Mouse (Mus musculus): ENCODE results near the gene Fads6. TPM values are rescaled to one million over a fixed set of nuclear protein-coding genes. Genes with fewer than 3 reads are reported as not detected.
A peak's percentile ranks its signal among the peaks of the same experiment; 100 is the strongest.

Gene Fads6
- polyA plus RNA-seq, 1 experiment from 2014 or later = 0.72 TPM

GRCm38 (mm10) chr11:115246386-115246785 lies 51.1 kb downstream of the Fads6 start:
- WGBS = 71% methylated on average over 8 of the region's 8 CpGs
- Histone ChIP-seq H3K36me3 (ENCODE audit: control insufficient read depth, insufficient read depth, low read length) (peaks cover 20% of the 10 kb centered on the region), H3K9ac (replicated peaks; ENCODE audit: low read length) (no peak overlapping the region), H3K27ac (replicated peaks; ENCODE audit: low read depth, low read length) (no peak overlapping the region), H3K4me2 (ENCODE audit: low read length) (no peak overlapping the region), H3K4me1 (ENCODE audit: control insufficient read depth, insufficient read depth, low read length) (peaks cover 20% of the 10 kb centered on the region; the same call in 1 of the 2 replicates), H3K27me3 (ENCODE audit: control insufficient read depth, insufficient read depth, low read length) (peaks cover 33% of the 10 kb centered on the region), H3K4me3 (replicated peaks; ENCODE audit: low read depth, low read length) (no peak overlapping the region), H3K9me3 (ENCODE audit: control insufficient read depth, low read length) (no peaks in the 10 kb centered on the region)
- no peak for ATAC-seq (ENCODE audit: low FRiP score, low TSS enrichment)
- no peak for DNase-seq

DNA sequence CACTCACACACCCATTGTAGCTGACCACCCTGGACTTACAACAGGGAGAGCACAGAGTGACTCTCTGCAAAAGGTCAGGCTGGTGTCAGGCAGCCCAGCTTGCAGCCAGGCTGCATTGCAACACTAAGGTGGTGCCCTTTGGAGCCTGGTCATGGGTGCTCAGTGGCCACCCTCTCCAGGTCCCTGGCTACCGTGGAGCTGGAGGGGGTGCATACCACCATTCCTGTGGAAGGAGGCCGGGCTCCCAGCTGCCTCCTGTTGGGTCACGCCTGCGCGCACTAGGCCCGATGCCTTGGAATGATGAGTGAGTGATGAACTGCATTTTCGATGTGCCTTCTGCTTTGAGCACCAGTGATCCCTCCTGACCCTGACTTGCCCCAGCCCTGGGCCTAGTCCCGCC lies 52.6 kb downstream of the Fads6 start:
- ATAC-seq (ENCODE audit: low FRiP score, low TSS enrichment) (no peak), DNase-seq (no peak)
- H3K4me2 ChIP-seq (ENCODE audit: low read length) = no peak overlapping the region
- H3K27me3 ChIP-seq (ENCODE audit: control insufficient read depth, insufficient read depth, low read length) = peaks cover 19% of the 10 kb centered on the region
- no peak overlapping the region for H3K9ac ChIP-seq (replicated peaks; ENCODE audit: low read length)
- no peaks in the 10 kb centered on the region for H3K9me3 ChIP-seq (ENCODE audit: control insufficient read depth, low read length)
- H3K36me3 ChIP-seq (ENCODE audit: control insufficient read depth, insufficient read depth, low read length) = peaks cover 20% of the 10 kb centered on the region
- H3K4me3 ChIP-seq (replicated peaks; ENCODE audit: low read depth, low read length) = no peak overlapping the region
- no peak overlapping the region for H3K27ac ChIP-seq (replicated peaks; ENCODE audit: low read depth, low read length)
- peaks cover 19% of the 10 kb centered on the region; the same call in 1 of the 2 replicates for H3K4me1 ChIP-seq (ENCODE audit: control insufficient read depth, insufficient read depth, low read length)
- WGBS = 87% methylated on average over 8 of the region's 8 CpGs

DNA sequence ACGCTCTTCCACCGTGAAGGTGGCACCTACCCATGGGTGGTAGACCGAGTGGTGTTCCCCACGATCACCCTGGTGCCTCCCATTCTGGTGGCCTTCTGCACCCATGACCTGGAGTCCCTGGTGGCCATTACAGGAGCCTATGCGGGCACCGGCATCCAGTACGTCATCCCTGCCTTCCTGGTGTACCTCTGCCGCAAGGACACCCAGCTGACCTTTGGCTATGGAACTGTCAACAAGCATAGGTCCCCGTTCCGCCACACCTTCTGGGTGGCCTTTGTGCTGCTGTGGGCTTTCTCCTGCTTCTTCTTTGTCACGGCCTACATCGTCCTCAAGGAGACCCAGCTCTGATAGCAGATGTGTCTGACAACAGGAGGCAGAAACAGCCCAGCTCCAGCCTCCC lies 53.7 kb downstream of the Fads6 start:
- WGBS = 89% methylated on average over 12 of the region's 12 CpGs
- no peak for ATAC-seq (ENCODE audit: low FRiP score, low TSS enrichment)

GRCm38 (mm10) chr11:115242746-115243145 lies 54.7 kb downstream of the Fads6 start:
- Histone ChIP-seq H3K9ac (replicated peaks; ENCODE audit: low read length) (no peak overlapping the region), H3K36me3 (ENCODE audit: control insufficient read depth, insufficient read depth, low read length) (peaks cover 20% of the 10 kb centered on the region), H3K4me2 (ENCODE audit: low read length) (no peak overlapping the region), H3K4me1 (ENCODE audit: control insufficient read depth, insufficient read depth, low read length) (peaks cover 16% of the 10 kb centered on the region; the same call in 1 of the 2 replicates), H3K4me3 (replicated peaks; ENCODE audit: low read depth, low read length) (no peak overlapping the region), H3K27me3 (ENCODE audit: control insufficient read depth, insufficient read depth, low read length) (no peaks in the 10 kb centered on the region; the same call in 1 of the 2 replicates), H3K9me3 (ENCODE audit: control insufficient read depth, low read length) (no peaks in the 10 kb centered on the region), H3K27ac (replicated peaks; ENCODE audit: low read depth, low read length) (no peak overlapping the region)
- WGBS = 78% methylated on average over 3 of the region's 3 CpGs
- no peak for DNase-seq
- no peak for ATAC-seq (ENCODE audit: low FRiP score, low TSS enrichment)

More for the DNA sequence above, 53.7 kb downstream of the Fads6 start:
- Histone ChIP-seq H3K27ac (replicated peaks; ENCODE audit: low read depth, low read length) (no peak overlapping the region), H3K27me3 (ENCODE audit: control insufficient read depth, insufficient read depth, low read length) (peaks cover 9% of the 10 kb centered on the region), H3K9me3 (ENCODE audit: control insufficient read depth, low read length) (no peaks in the 10 kb centered on the region), H3K4me2 (ENCODE audit: low read length) (no peak overlapping the region), H3K4me1 (ENCODE audit: control insufficient read depth, insufficient read depth, low read length) (peaks cover 16% of the 10 kb centered on the region; the same call in 1 of the 2 replicates), H3K36me3 (ENCODE audit: control insufficient read depth, insufficient read depth, low read length) (peaks cover 20% of the 10 kb centered on the region), H3K9ac (replicated peaks; ENCODE audit: low read length) (no peak overlapping the region), H3K4me3 (replicated peaks; ENCODE audit: low read depth, low read length) (no peak overlapping the region)
- DNase-seq = no peak

DNA sequence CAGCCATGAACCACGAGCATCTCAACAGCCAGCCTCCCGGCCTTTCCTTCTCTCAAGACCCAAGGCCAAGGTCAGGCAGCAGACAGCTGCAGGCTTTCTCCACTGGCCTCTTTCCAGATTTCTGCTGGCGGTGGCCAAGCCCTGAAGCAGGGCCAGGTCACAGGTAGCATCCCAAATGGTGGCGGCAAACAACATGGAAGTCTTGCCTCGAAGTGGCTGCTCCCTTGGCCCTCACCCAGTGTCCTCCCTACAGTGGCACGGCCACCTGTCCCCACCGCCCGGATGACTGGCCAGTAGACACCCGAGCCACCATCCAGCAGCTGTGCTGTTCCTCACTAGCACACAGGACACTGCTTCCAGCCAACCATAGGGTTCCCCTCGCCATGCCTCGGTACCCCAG lies 56.1 kb downstream of the Fads6 start:
- DNase-seq = no peak
- H3K27me3 ChIP-seq (ENCODE audit: control insufficient read depth, insufficient read depth, low read length) = no peaks in the 10 kb centered on the region
- no peak overlapping the region for H3K27ac ChIP-seq (replicated peaks; ENCODE audit: low read depth, low read length)

GRCm38 (mm10) chr11:115236570-115236969 lies 60.9 kb downstream of the Fads6 start:
- H3K9me3 ChIP-seq (ENCODE audit: control insufficient read depth, low read length) = no peaks in the 10 kb centered on the region
- H3K36me3 ChIP-seq (ENCODE audit: control insufficient read depth, insufficient read depth, low read length) = no peaks in the 10 kb centered on the region
- H3K4me2 ChIP-seq (ENCODE audit: low read length) = no peak overlapping the region
- 62% methylated on average over 5 of the region's 5 CpGs for WGBS
- no peak overlapping the region for H3K27ac ChIP-seq (replicated peaks; ENCODE audit: low read depth, low read length)
- no peak overlapping the region for H3K9ac ChIP-seq (replicated peaks; ENCODE audit: low read length)
- no peaks in the 10 kb centered on the region for H3K27me3 ChIP-seq (ENCODE audit: control insufficient read depth, insufficient read depth, low read length)
- no peak for ATAC-seq (ENCODE audit: low FRiP score, low TSS enrichment)
- H3K4me3 ChIP-seq (replicated peaks; ENCODE audit: low read depth, low read length) = no peak overlapping the region
- no peak for DNase-seq
- peaks cover 37% of the 10 kb centered on the region for H3K4me1 ChIP-seq (ENCODE audit: control insufficient read depth, insufficient read depth, low read length)

More for the DNA sequence above, 56.1 kb downstream of the Fads6 start:
- Histone ChIP-seq H3K4me2 (ENCODE audit: low read length) (no peak overlapping the region), H3K4me3 (replicated peaks; ENCODE audit: low read depth, low read length) (no peak overlapping the region), H3K36me3 (ENCODE audit: control insufficient read depth, insufficient read depth, low read length) (peaks cover 20% of the 10 kb centered on the region), H3K4me1 (ENCODE audit: control insufficient read depth, insufficient read depth, low read length) (0 out of 2 replicates have a peak, but pooled peaks cover 6% of the 10 kb centered on the region), H3K9me3 (ENCODE audit: control insufficient read depth, low read length) (no peaks in the 10 kb centered on the region), H3K9ac (replicated peaks; ENCODE audit: low read length) (no peak overlapping the region)
- ATAC-seq (ENCODE audit: low FRiP score, low TSS enrichment) = no peak
- 81% methylated on average over 11 of the region's 11 CpGs for WGBS

GRCm38 (mm10) chr11:115234320-115235044 lies 63.0 kb downstream of the Fads6 start:
- Histone ChIP-seq H3K9me3 (ENCODE audit: control insufficient read depth, low read length) (no peaks in the 10 kb centered on the region), H3K27ac (replicated peaks; ENCODE audit: low read depth, low read length) (no peak overlapping the region), H3K4me1 (ENCODE audit: control insufficient read depth, insufficient read depth, low read length) (peaks cover 42% of the 10 kb centered on the region), H3K4me2 (ENCODE audit: low read length) (no peak overlapping the region), H3K9ac (replicated peaks; ENCODE audit: low read length) (no peak overlapping the region), H3K36me3 (ENCODE audit: control insufficient read depth, insufficient read depth, low read length) (0 out of 2 replicates have a peak, but pooled peaks cover 3% of the 10 kb centered on the region), H3K27me3 (ENCODE audit: control insufficient read depth, insufficient read depth, low read length) (no peaks in the 10 kb centered on the region), H3K4me3 (replicated peaks; ENCODE audit: low read depth, low read length) (no peak overlapping the region)
- DNase-seq = peak; percentile 56
- WGBS = 69% methylated on average over 15 of the region's 15 CpGs
- ATAC-seq (ENCODE audit: low FRiP score, low TSS enrichment) = peak; percentile 20; the same call in 1 of the 2 replicates

DNA sequence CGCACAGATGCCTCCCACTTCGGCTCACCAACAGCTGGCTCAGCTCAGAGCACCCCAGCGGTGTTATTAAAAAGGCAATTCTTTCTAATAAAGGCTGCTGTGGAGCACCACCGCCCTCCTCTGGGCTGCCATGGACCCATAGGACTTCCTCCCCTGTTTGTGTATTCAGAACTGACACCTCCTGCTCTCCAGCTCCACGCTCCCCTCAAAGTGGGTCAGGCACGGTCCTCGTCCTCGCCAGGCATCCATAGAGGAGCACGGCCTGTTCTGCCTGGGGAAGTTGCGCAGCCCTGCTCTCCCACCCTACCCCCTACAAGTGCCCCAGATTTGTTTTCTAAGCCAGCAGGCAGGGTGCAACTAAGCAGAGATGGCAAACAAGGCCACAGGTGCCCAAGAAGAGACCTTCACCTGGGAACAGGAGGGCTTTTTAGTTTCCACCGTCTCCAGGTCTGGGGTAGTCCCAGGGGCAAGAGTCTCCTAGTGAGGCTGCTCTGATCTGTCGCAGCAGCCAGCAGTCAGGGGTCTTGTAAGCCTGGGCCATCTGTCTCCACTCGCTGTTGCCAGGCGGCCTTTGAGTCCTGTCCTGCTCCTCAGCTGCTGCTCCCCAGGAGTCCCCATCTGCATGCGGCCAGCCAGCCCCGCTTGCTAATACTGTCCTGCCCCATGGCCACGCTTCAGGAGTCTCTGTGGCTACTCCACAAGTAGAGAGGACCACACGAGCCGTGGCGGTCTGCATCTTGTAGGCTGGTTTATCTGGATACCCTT lies 63.8 kb downstream of the Fads6 start:
- H3K4me3 ChIP-seq (replicated peaks; ENCODE audit: low read depth, low read length) = no peak overlapping the region
- H3K4me1 ChIP-seq (ENCODE audit: control insufficient read depth, insufficient read depth, low read length) = peaks cover 45% of the 10 kb centered on the region
- H3K27ac ChIP-seq (replicated peaks; ENCODE audit: low read depth, low read length) = peak overlapping the region; percentile 33; the same call in 1 of the 2 replicates
- peak; percentile 20; the same call in 1 of the 2 replicates for ATAC-seq (ENCODE audit: low FRiP score, low TSS enrichment)
- WGBS = 21% methylated on average over 20 of the region's 20 CpGs
- peak; percentile 60 for DNase-seq
- H3K9ac ChIP-seq (replicated peaks; ENCODE audit: low read length) = no peak overlapping the region
- 0 out of 2 replicates have a peak, but pooled peaks cover 3% of the 10 kb centered on the region for H3K36me3 ChIP-seq (ENCODE audit: control insufficient read depth, insufficient read depth, low read length)
- no peak overlapping the region for H3K4me2 ChIP-seq (ENCODE audit: low read length)
- H3K27me3 ChIP-seq (ENCODE audit: control insufficient read depth, insufficient read depth, low read length) = no peaks in the 10 kb centered on the region
- no peaks in the 10 kb centered on the region for H3K9me3 ChIP-seq (ENCODE audit: control insufficient read depth, low read length)
